Comparison of ENCODE assay signal across 27 mouse cellular contexts in genomic region chr9:101924829-101925228, GRCm38 (mm10).
"Had no signal": no experiment of that assay in that cellular context is flagged by ENCODE, and none has a peak within 500 bp of the region (broad histone marks: within the 10 kb centered on the region; RNA-seq: fewer than 3 reads in every experiment).

No protein-coding gene starts in this region.

- H3K4me2 ChIP-seq: embryonic facial prominence, embryonic 12.5 days; embryonic facial prominence, embryonic 13.5 days; embryonic facial prominence, embryonic 15.5 days; forebrain, embryonic 13.5 days; forebrain, embryonic 15.5 days had no signal

- H3K9ac ChIP-seq: embryonic facial prominence, embryonic 12.5 days; embryonic facial prominence, embryonic 13.5 days; embryonic facial prominence, embryonic 15.5 days; forebrain, embryonic 13.5 days; forebrain, embryonic 15.5 days; forebrain, postnatal 0 days had no signal

- H3K27ac ChIP-seq: embryonic facial prominence, embryonic 10.5 days; embryonic facial prominence, embryonic 12.5 days; embryonic facial prominence, embryonic 13.5 days; embryonic facial prominence, embryonic 15.5 days; forebrain, embryonic 10.5 days; forebrain, embryonic 13.5 days; forebrain, embryonic 15.5 days; gastrocnemius, adult 2 months; heart, adult 2 months had no signal

- H3K36me3 ChIP-seq: embryonic facial prominence, embryonic 10.5 days; embryonic facial prominence, embryonic 12.5 days; embryonic facial prominence, embryonic 13.5 days; embryonic facial prominence, embryonic 15.5 days; forebrain, embryonic 10.5 days; forebrain, embryonic 15.5 days had no signal

- H3K4me1 ChIP-seq: embryonic facial prominence, embryonic 10.5 days; embryonic facial prominence, embryonic 12.5 days; embryonic facial prominence, embryonic 13.5 days; embryonic facial prominence, embryonic 15.5 days; forebrain, embryonic 13.5 days; forebrain, embryonic 15.5 days had no signal

- ATAC-seq: forebrain, embryonic 13.5 days; forebrain, embryonic 14.5 days; forebrain, embryonic 15.5 days; forebrain, embryonic 16.5 days; forebrain, postnatal 0 days had no signal

- H3K4me3 ChIP-seq: embryonic facial prominence, embryonic 10.5 days; embryonic facial prominence, embryonic 12.5 days; embryonic facial prominence, embryonic 13.5 days; embryonic facial prominence, embryonic 15.5 days; erythroblast, embryonic 14.5 days; forebrain, embryonic 10.5 days; forebrain, embryonic 13.5 days; forebrain, embryonic 15.5 days; gastrocnemius, adult 2 months; heart, adult 2 months had no signal

- DNase-seq: cerebellum, adult 18-20 months; cerebellum, adult 2 months; cerebellum, adult 8-10 months; cerebellum, adult 9-11 months; cerebellum, postnatal 10 days; cerebellum, postnatal 14 days; cerebellum, postnatal 25 days; cerebellum, postnatal 36 days; embryo, embryonic 11 days; forebrain, postnatal 0 days; gastrocnemius, adult 2 months; gastrocnemius, postnatal 10 days; gastrocnemius, postnatal 14 days; gastrocnemius, postnatal 25 days; gastrocnemius, postnatal 36 days; heart, adult 18-20 months; heart, adult 2 months had no signal

- H3K27me3 ChIP-seq: embryonic facial prominence, embryonic 12.5 days; embryonic facial prominence, embryonic 13.5 days; embryonic facial prominence, embryonic 15.5 days; forebrain, embryonic 13.5 days; forebrain, embryonic 15.5 days had no signal

- H3K9me3 ChIP-seq: embryonic facial prominence, embryonic 10.5 days; embryonic facial prominence, embryonic 12.5 days; embryonic facial prominence, embryonic 13.5 days; embryonic facial prominence, embryonic 15.5 days; forebrain, embryonic 10.5 days; forebrain, embryonic 13.5 days; forebrain, embryonic 15.5 days had no signal
